Mouse (Mus musculus): ENCODE measurements at regions not wholly inside any gene's neighbourhood (a gene's known extent, or its start where the extent isn't known, plus 50 kb on each side); places are given as distances from the start of the nearest gene placed in this dataset.
A peak's percentile ranks its signal among the peaks of the same experiment; 100 is the strongest.

- no peak for DNase-seq (ENCODE audit: low spot score)
Measured at GRCm38 (mm10) chr10:9569277-9569676, 105.7 kb downstream of the Samd5 start.

GRCm38 (mm10) chr10:9557517-9558065 lies 117.4 kb downstream of the Samd5 start:
- no peak for DNase-seq (ENCODE audit: low spot score)

GRCm38 (mm10) chr10:9557092-9557491 lies 117.9 kb downstream of the Samd5 start:
- DNase-seq (ENCODE audit: low spot score): no peak

- no peak for DNase-seq (ENCODE audit: low spot score)
Measured at GRCm38 (mm10) chr10:9553946-9554345, 121.1 kb downstream of the Samd5 start.

- no peak for DNase-seq (ENCODE audit: low spot score)
Measured at GRCm38 (mm10) chr10:9549913-9550709, 124.9 kb downstream of the Samd5 start.

GRCm38 (mm10) chr10:9545807-9546206 lies 129.2 kb downstream of the Samd5 start:
- no peak for DNase-seq (ENCODE audit: low spot score)

- DNase-seq (ENCODE audit: low spot score): no peak
Measured at GRCm38 (mm10) chr10:9544041-9544786, 130.8 kb downstream of the Samd5 start.

- no peak for DNase-seq (ENCODE audit: low spot score)
Measured at GRCm38 (mm10) chr10:9541579-9541978, 133.4 kb downstream of the Samd5 start.

- DNase-seq (ENCODE audit: low spot score): no peak
Measured at GRCm38 (mm10) chr10:9537686-9538085, 137.3 kb downstream of the Samd5 start.

- no peak for DNase-seq (ENCODE audit: low spot score)
Measured at GRCm38 (mm10) chr10:9534552-9534951, 140.5 kb downstream of the Samd5 start.

GRCm38 (mm10) chr10:9533283-9533682 lies 141.7 kb downstream of the Samd5 start:
- no peak for DNase-seq (ENCODE audit: low spot score)

- no peak for DNase-seq (ENCODE audit: low spot score)
Measured at GRCm38 (mm10) chr10:9531931-9532330, 143.1 kb downstream of the Samd5 start.

- no peak for DNase-seq (ENCODE audit: low spot score)
Measured at GRCm38 (mm10) chr10:9529408-9529807, 145.6 kb downstream of the Samd5 start.

GRCm38 (mm10) chr10:9528066-9528465 lies 146.9 kb downstream of the Samd5 start:
- DNase-seq (ENCODE audit: low spot score): no peak

- no peak for DNase-seq (ENCODE audit: low spot score)
Measured at GRCm38 (mm10) chr10:9509764-9510390, 165.1 kb downstream of the Samd5 start.

GRCm38 (mm10) chr10:9509092-9509671 lies 165.8 kb downstream of the Samd5 start:
- DNase-seq (ENCODE audit: low spot score): no peak

GRCm38 (mm10) chr10:9503569-9504493 lies 171.2 kb downstream of the Samd5 start:
- no peak for DNase-seq (ENCODE audit: low spot score)

- DNase-seq (ENCODE audit: low spot score): no peak
Measured at GRCm38 (mm10) chr10:9498550-9498949, 176.5 kb downstream of the Samd5 start.

GRCm38 (mm10) chr10:9497021-9497420 lies 178.0 kb downstream of the Samd5 start:
- DNase-seq (ENCODE audit: low spot score): no peak

GRCm38 (mm10) chr10:9495143-9495651 lies 179.8 kb downstream of the Samd5 start:
- DNase-seq (ENCODE audit: low spot score): peak; percentile 8
